Mouse (Mus musculus): ENCODE results near the gene Ctdspl.

DNA sequence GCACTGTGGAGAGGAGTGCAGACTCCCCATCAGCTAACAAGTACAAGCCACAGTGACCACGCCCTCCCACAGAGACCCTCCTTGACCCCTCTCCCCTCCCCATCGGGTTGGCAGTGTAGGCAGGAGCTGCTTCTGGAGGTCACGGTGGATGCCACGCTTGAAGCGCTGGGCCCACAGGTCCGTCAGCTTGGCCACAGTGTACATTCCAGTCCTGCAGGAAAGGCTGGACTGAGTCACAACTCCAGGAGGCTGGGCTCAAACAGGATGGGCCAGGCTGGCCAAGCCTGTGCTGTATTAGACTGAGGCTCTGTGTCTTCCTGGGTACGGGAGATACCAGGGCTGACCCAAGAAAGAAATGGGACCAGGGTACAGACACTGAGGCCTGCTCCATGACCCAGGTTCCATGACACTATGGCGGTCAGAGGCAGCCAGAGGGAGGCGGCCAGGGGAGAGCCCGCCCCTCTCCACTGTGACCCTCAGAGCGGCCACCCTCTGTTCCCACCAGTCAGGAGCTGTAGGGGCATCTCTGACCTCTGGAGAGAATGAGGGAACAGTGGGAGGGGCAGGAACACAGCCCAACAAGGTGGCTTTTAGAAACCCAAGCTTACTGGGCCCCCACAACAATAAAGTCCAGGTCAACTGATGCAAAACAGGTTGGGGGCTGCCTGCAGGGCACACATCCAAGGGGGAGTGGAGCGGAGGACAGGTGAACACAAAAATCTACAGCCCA lies 165.5 kb downstream of the Ctdspl start:
- TF ChIP-seq EP300 (IDR thresholded peaks at IDR 0.05) (no peak), CTCF (IDR thresholded peaks at IDR 0.05) (no peak)
